Mouse (Mus musculus) CH12.LX (cell line): ENCODE results near the gene Man1a.

Experiments
- CTCF ChIP-seq, 2 experiments: IDR thresholded peaks in 1 of 2; conservative IDR thresholded peaks in 1 of 2; 2 replicates each; pipeline ENCODE4 v1.5.1; 2011 to 2012; ENCODE audit warnings: low read depth in 2 of 2, low read length in 2 of 2, improper control_type of control experiment in 1 of 2, inconsistent platforms in 1 of 2, mild to moderate bottlenecking in 1 of 2, moderate library complexity in 1 of 2
- ELF1 ChIP-seq: IDR thresholded peaks from 2 replicates; pipeline ENCODE4 v1.6.1; 2014; ENCODE audit warnings: low read depth, mild to moderate bottlenecking, inconsistent platforms, low read length, improper control_type of control experiment
- EP300 ChIP-seq: IDR thresholded peaks from 2 replicates; pipeline ENCODE4 v1.6.1; 2011; ENCODE audit warnings: low read length, improper control_type of control experiment
- POLR2A ChIP-seq: IDR thresholded peaks from 2 replicates; pipeline ENCODE4 v1.6.1; 2011; ENCODE audit warnings: low read depth, mild to moderate bottlenecking, improper control_type of control experiment, low read length

DNA sequence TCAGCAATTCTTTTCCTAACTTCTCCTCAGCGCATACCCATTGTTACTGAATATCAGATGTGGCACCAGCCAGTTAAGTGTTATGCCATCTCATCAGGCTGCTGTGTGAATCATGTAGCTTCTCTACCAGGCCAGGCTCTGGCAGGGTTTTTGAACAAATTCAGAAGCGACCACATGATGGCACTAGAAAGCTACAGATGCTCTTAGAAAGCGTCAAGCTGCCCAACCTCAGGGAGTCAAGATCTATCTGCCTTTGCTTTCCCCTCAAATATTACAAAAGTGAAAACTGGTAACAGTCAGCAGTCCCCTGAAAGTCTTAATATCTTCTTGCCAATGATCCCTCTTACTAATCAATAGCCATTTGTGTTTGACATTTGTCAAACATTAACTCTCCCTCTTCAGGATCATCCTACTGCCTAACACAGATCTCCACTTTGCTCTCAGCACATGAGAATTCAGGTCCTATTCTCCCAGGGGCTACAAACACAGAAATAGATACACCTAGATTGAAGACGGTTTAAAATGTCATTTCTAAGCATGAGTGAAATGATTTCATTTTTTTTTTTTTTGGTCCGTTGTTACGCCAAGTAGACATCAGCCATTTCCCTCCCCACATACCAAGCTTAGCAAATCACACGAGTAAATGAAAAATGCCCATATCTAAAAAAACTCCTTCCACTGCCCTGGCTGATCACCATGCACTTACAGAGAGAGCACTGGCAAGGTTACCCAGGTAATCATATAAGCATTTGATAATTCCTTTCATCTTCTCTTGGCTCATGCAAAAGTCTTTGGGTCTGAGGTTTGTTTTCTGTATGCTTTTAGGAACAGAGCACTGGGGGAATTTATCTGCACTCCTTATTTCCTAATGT is 212.7 kb downstream of the Man1a start:
- no peak for TF ChIP-seq POLR2A
- peak; percentile 38 to 92; a peak in 3 of 4 replicates for TF ChIP-seq CTCF (conservative IDR thresholded peaks at IDR 0.05 in 1 of 2, IDR thresholded peaks at IDR 0.05 in 1 of 2; ENCODE audit: low read depth in 2 of 2, low read length in 2 of 2)
- TF ChIP-seq EP300 = no peak
- no peak for TF ChIP-seq ELF1
